Mouse (Mus musculus) kidney, embryonic 16.5 days (tissue): ENCODE data around the gene Sppl3. TPM values are rescaled to one million over a fixed set of nuclear protein-coding genes. Genes with fewer than 3 reads are reported as not detected.

Source experiments
- ATAC-seq: fragments of 200-750 bp; cut with Nextera tagmentation; 2 replicates; pipeline ENCODE4 v1.8.0; 2017; ENCODE audit warnings: moderate TSS enrichment; ENCODE audit not compliant: low FRiP score, low TSS enrichment
- H3K27ac ChIP-seq: fragments of 300-500 bp; sonication (generic); 2 replicates; pipeline ENCODE4 v1.5.1; 2014; ENCODE audit warnings: low read length
- H3K27me3 ChIP-seq: fragments of 300-500 bp; sonication (generic); 2 replicates; pipeline ENCODE4 v1.6.1; 2014; ENCODE audit warnings: low read length, control low read depth, mixed read lengths; ENCODE audit not compliant: insufficient read depth
- H3K36me3 ChIP-seq: fragments of 300-500 bp; sonication (generic); 2 replicates; pipeline ENCODE4 v1.6.1; 2014; ENCODE audit warnings: low read length, control low read depth, mixed read lengths; ENCODE audit not compliant: insufficient read depth
- H3K4me1 ChIP-seq: fragments of 300-500 bp; sonication (generic); 2 replicates; pipeline ENCODE4 v1.6.1; 2014; ENCODE audit warnings: low read length, control low read depth, mixed read lengths; ENCODE audit not compliant: insufficient read depth
- H3K4me2 ChIP-seq: fragments of 300-500 bp; sonication (generic); replicated peaks from 2 replicates; pipeline ENCODE4 v1.6.1; 2014; ENCODE audit warnings: low read depth, low read length
- H3K4me3 ChIP-seq: fragments of 300-500 bp; sonication (generic); 2 replicates; pipeline ENCODE4 v1.5.1; 2014; ENCODE audit warnings: mild to moderate bottlenecking, low read length
- H3K9ac ChIP-seq: fragments of 300-500 bp; sonication (generic); replicated peaks from 2 replicates; pipeline ENCODE4 v1.6.1; 2014; ENCODE audit warnings: low read length
- H3K9me3 ChIP-seq: fragments of 300-500 bp; sonication (generic); 2 replicates; pipeline ENCODE4 v1.6.1; 2016; ENCODE audit warnings: low read length, control low read depth
- WGBS: fragments of 180-500 bp; shearing (Covaris S2); extraction: QIAGEN DNeasy Blood & Tissue Kit; methylation state at CpG from one replicate; pipeline ENCODE4 v1.1.7; 2014; 5-methylcytosine and 5-hydroxymethylcytosine counted together
- polyA plus RNA-seq: library from polyadenylated mRNA; unstranded; fragments of >200 nt; fragmentation: Nextera tagmentation; extraction: Ambion mirVana; gene quantifications from 2 replicates; pipeline ENCODE4 v1.2.1, GENCODE M21; 2015

The Sppl3 gene
- polyA plus RNA-seq, 1 experiment from 2014 or later: 12.3 TPM

GRCm38 (mm10) chr5:115027109-115027508 lies 16.2 kb downstream of the Sppl3 start:
- no peak overlapping the region for H3K4me3 ChIP-seq
- peaks cover 7% of the 10 kb centered on the region; the same call in 1 of the 2 replicates for H3K4me1 ChIP-seq
- H3K9ac ChIP-seq: no peak overlapping the region
- WGBS: 85% methylated on average over 3 of the region's 3 CpGs
- peaks cover 4% of the 10 kb centered on the region; the same call in 1 of the 2 replicates for H3K36me3 ChIP-seq
- no peak overlapping the region for H3K4me2 ChIP-seq
- ATAC-seq: no peak
- no peaks in the 10 kb centered on the region for H3K27me3 ChIP-seq
- no peak overlapping the region for H3K27ac ChIP-seq
- 0 out of 2 replicates have a peak, but pooled peaks cover 3% of the 10 kb centered on the region for H3K9me3 ChIP-seq

DNA sequence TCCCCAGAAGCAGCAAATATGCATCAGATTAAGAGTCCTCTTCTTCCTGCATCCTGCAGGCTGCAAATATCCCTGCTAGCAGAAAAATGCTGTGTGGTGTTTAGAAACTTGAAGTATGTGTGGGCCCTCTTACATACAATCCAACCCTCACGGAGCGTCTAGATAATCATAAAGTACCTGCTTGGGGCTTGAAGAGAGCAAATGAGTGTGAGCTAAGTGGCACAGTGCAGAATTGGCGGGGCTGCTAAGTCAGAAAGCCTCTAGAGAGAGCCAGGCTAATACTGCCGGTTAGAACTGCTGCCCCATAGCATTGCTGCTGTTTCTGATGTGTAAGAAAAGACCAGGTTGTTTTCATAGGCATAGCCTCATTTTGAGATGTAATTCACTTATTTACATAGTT lies 18.0 kb downstream of the Sppl3 start:
- H3K36me3 ChIP-seq: peaks cover 4% of the 10 kb centered on the region; the same call in 1 of the 2 replicates
- H3K4me1 ChIP-seq: peaks cover 7% of the 10 kb centered on the region; the same call in 1 of the 2 replicates
- no peak overlapping the region for H3K9ac ChIP-seq
- WGBS: 90% methylated on average over 4 of the region's 4 CpGs
- H3K4me3 ChIP-seq: no peak overlapping the region
- H3K9me3 ChIP-seq: 0 out of 2 replicates have a peak, but pooled peaks cover 3% of the 10 kb centered on the region
- no peaks in the 10 kb centered on the region for H3K27me3 ChIP-seq
- no peak overlapping the region for H3K4me2 ChIP-seq
- no peak for ATAC-seq
- no peak overlapping the region for H3K27ac ChIP-seq

DNA sequence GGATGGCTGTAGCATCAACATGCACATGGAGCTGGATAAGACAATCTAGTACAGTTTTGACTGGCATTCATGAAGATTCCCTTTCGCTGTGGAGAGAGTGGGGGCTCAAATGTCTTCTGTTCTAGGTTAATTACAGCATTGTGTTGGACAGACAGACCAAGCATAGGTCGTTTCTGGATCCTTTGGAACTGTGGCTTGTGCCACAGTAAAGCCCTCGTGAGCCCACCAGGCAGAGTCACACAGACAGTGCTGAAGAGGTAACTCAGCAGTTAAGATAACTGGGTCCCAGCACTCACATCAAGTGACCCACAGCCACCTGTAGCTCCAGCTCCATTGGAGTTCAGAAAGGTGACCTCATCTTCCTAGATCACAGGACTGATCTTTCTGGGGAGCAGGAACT lies 18.6 kb downstream of the Sppl3 start:
- H3K4me3 ChIP-seq: no peak overlapping the region
- ATAC-seq: no peak
- H3K9ac ChIP-seq: no peak overlapping the region
- peaks cover 7% of the 10 kb centered on the region; the same call in 1 of the 2 replicates for H3K4me1 ChIP-seq
- peaks cover 4% of the 10 kb centered on the region; the same call in 1 of the 2 replicates for H3K36me3 ChIP-seq
- H3K4me2 ChIP-seq: no peak overlapping the region
- no peak overlapping the region for H3K27ac ChIP-seq
- 84% methylated on average over 3 of the region's 3 CpGs for WGBS
- H3K27me3 ChIP-seq: no peaks in the 10 kb centered on the region
- H3K9me3 ChIP-seq: 0 out of 2 replicates have a peak, but pooled peaks cover 3% of the 10 kb centered on the region

DNA sequence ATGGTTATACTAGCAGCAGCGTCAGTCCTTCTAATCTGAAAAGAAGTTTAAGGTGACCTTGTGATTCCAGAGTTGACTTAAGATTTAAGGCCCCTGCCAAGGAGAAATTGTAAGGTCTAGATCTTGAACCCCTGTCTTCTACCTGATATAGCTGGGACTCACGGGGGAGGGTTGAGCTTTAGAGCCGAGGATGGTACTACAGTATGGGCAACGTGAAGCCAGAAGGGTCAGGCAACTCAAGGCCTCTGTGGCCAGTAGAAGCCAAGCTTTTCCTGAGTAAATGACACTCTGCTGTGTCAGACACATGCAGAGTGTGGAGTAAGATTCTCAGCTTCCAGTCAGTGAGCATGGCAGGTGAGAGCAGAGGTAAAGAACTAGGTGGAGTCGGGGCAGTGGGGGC lies 20.6 kb downstream of the Sppl3 start:
- no peak overlapping the region for H3K9ac ChIP-seq
- no peak overlapping the region for H3K4me2 ChIP-seq
- 0 out of 2 replicates have a peak, but pooled peaks cover 3% of the 10 kb centered on the region for H3K9me3 ChIP-seq

DNA sequence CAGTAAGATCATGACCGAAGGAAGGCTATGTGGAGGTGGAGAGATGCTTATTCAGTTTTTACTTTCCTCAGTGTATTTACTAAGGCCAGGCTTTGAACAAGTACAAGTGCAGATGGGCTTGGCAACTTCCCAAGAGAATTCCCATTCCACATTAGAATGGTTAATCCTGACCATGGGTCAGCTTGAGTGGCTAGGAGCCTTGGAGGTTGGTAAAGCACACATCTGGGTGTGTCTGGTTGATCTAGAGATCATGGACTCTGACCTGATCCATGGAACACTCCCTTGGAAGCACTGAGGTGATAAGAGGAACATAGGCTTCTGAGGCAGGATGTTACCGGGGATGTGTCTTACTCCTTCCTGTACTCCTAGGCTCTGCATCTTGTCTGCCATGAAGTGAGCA lies 21.7 kb downstream of the Sppl3 start:
- H3K27me3 ChIP-seq: no peaks in the 10 kb centered on the region
- 0 out of 2 replicates have a peak, but pooled peaks cover 3% of the 10 kb centered on the region for H3K9me3 ChIP-seq
- no peaks in the 10 kb centered on the region; the same call in 1 of the 2 replicates for H3K4me1 ChIP-seq
- no peak overlapping the region for H3K4me3 ChIP-seq
- H3K9ac ChIP-seq: no peak overlapping the region
- peaks cover 4% of the 10 kb centered on the region; the same call in 1 of the 2 replicates for H3K36me3 ChIP-seq
- ATAC-seq: peak; percentile 19; the same call in 1 of the 2 replicates
- WGBS: 87% methylated on average over 2 of the region's 2 CpGs
- no peak overlapping the region for H3K27ac ChIP-seq
- no peak overlapping the region for H3K4me2 ChIP-seq

More for the DNA sequence above, 20.6 kb downstream of the Sppl3 start:
- H3K4me3 ChIP-seq: no peak overlapping the region
- ATAC-seq: no peak
- H3K4me1 ChIP-seq: peaks cover 7% of the 10 kb centered on the region; the same call in 1 of the 2 replicates
- 55% methylated on average over 5 of the region's 5 CpGs for WGBS
- H3K27me3 ChIP-seq: no peaks in the 10 kb centered on the region
- no peak overlapping the region for H3K27ac ChIP-seq
- H3K36me3 ChIP-seq: peaks cover 4% of the 10 kb centered on the region; the same call in 1 of the 2 replicates

- Histone ChIP-seq H3K36me3 (no peaks in the 10 kb centered on the region), H3K4me2 (no peak overlapping the region), H3K27me3 (no peaks in the 10 kb centered on the region), H3K27ac (no peak overlapping the region), H3K4me1 (0 out of 2 replicates have a peak, but pooled peaks cover 3% of the 10 kb centered on the region), H3K9ac (no peak overlapping the region), H3K9me3 (no peaks in the 10 kb centered on the region), H3K4me3 (no peak overlapping the region)
- 92% methylated on average over 1 of the region's 1 CpGs for WGBS
- no peak for ATAC-seq
Observed at GRCm38 (mm10) chr5:115035217-115035616, 24.3 kb downstream of the Sppl3 start.

GRCm38 (mm10) chr5:115037099-115037498 lies 26.2 kb downstream of the Sppl3 start:
- 85% methylated on average over 2 of the region's 2 CpGs for WGBS
- Histone ChIP-seq H3K4me1 (0 out of 2 replicates have a peak, but pooled peaks cover 3% of the 10 kb centered on the region), H3K9ac (no peak overlapping the region), H3K36me3 (no peaks in the 10 kb centered on the region), H3K27ac (no peak overlapping the region), H3K4me3 (no peak overlapping the region), H3K27me3 (no peaks in the 10 kb centered on the region), H3K4me2 (no peak overlapping the region), H3K9me3 (no peaks in the 10 kb centered on the region)
- ATAC-seq: no peak

DNA sequence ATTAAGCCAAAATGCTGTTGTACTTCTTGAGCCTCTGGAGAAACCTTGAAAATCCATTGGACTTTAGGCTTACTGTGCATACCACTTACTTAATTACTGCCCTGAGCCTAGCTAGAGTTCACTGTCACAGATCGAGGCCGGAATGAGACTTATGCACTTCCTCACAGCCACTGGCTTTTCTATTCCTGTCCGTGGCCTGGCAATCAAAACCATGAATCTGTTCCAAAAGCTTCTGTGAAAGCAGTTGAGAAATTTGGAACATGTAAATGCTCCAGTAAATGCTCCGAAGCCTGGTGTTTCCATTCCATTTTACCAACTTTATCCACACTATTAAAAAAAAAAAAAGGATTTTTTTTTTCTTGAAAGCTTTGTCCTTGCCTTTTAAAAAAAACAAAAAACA lies 29.8 kb downstream of the Sppl3 start:
- H3K9ac ChIP-seq: no peak overlapping the region
- no peaks in the 10 kb centered on the region for H3K27me3 ChIP-seq
- H3K4me1 ChIP-seq: 0 out of 2 replicates have a peak, but pooled peaks cover 6% of the 10 kb centered on the region
- no peak overlapping the region for H3K4me2 ChIP-seq
- ATAC-seq: no peak
- no peaks in the 10 kb centered on the region for H3K9me3 ChIP-seq
- 64% methylated on average over 4 of the region's 4 CpGs for WGBS
- no peak overlapping the region for H3K27ac ChIP-seq
- peaks cover 4% of the 10 kb centered on the region; the same call in 1 of the 2 replicates for H3K36me3 ChIP-seq
- no peak overlapping the region for H3K4me3 ChIP-seq

GRCm38 (mm10) chr5:115043626-115044025 lies 32.7 kb downstream of the Sppl3 start:
- 83% methylated on average over 4 of the region's 4 CpGs for WGBS
- H3K9ac ChIP-seq: no peak overlapping the region
- H3K4me3 ChIP-seq: no peak overlapping the region
- H3K36me3 ChIP-seq: peaks cover 4% of the 10 kb centered on the region; the same call in 1 of the 2 replicates
- no peak overlapping the region for H3K27ac ChIP-seq
- ATAC-seq: no peak
- H3K4me1 ChIP-seq: 0 out of 2 replicates have a peak, but pooled peaks cover 3% of the 10 kb centered on the region
- H3K27me3 ChIP-seq: no peaks in the 10 kb centered on the region
- no peaks in the 10 kb centered on the region for H3K9me3 ChIP-seq
- H3K4me2 ChIP-seq: no peak overlapping the region

DNA sequence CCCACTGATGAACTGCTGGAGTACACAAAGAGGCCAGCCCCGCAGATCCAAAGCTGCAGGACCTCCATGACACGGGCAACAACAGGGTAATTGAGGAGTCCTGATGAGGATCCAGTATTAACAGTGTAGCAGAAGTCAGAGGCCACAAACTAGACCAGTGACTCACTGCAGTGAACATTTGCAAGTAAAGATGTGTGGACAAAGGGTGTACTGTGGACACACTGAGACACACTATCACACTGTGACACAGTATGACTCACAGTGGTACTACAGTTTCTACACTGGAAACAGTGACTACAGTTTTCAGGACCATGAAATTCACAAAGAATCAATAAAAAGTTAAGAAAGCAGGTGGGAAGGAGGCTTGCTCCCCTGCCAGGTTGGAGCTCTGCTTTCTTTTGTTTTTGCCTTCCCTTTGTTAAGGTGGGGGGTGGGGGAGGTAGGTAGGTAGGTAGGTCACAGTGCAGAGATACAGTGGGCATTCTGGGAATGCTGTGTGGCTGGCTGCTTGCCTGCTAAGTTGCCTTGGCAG lies 34.3 kb downstream of the Sppl3 start:
- no peaks in the 10 kb centered on the region for H3K27me3 ChIP-seq
- H3K4me3 ChIP-seq: no peak overlapping the region
- 0 out of 2 replicates have a peak, but pooled peaks cover 3% of the 10 kb centered on the region for H3K4me1 ChIP-seq
- WGBS: 91% methylated on average over 2 of the region's 2 CpGs
- no peaks in the 10 kb centered on the region for H3K9me3 ChIP-seq
- H3K9ac ChIP-seq: no peak overlapping the region
- no peak overlapping the region for H3K27ac ChIP-seq
- H3K4me2 ChIP-seq: no peak overlapping the region
- no peak for ATAC-seq
- H3K36me3 ChIP-seq: peaks cover 4% of the 10 kb centered on the region; the same call in 1 of the 2 replicates
